Mouse (Mus musculus): ENCODE data around the gene Serpina5.

Serpina5 gene

GRCm38 (mm10) chr12:104131041-104131440 lies 30.1 kb downstream of the Serpina5 start:
- peak; percentile 24 for DNase-seq

DNA sequence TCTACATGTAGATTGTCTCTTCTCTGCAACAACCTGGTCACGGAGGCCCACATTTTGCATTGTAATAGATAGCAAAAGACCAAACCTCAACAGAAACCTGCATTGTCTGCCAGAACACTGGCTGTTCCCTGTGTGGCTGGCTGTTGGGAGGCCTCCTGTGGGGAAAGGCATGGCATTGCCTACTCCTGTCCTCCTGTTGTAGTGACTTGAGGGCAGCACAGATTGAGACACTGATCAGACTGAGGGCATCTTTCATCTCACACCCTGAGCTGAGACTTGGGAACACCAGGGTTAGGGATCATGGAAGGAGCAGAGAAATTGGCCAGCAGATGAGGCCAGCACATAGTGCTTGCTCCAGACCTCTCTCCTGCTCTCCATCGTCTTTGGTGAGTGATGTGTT lies 37.3 kb downstream of the Serpina5 start:
- no peak for DNase-seq

GRCm38 (mm10) chr12:104140543-104141103 lies 39.7 kb downstream of the Serpina5 start:
- no peak for DNase-seq

DNA sequence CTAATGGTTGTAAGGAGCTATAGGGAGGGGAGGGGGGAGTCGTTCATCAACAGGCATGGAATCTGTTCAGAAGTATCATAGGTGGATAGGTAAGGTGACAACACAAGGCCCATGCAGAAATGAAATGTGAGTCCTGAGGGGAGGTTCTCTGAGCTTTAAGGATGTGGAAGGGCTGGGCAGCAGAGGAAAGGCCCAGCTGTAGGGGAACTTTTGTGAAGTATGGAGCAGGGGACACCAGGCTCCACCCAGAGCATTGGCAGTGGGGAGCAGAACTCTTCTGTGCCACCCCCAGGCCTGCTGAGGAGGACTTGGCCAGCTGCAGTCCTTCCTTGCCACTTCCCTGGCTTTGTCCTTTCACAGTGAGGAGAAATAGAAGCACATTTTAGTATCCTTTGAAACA lies 40.6 kb downstream of the Serpina5 start:
- no peak for DNase-seq

- no peak for DNase-seq
These were observed 41.5 kb downstream of the Serpina5 start for GRCm38 (mm10) chr12:104142427-104142826.

- DNase-seq: no peak
These were observed 42.4 kb downstream of the Serpina5 start for GRCm38 (mm10) chr12:104143286-104143685.

- DNase-seq: no peak
These were observed 44.7 kb downstream of the Serpina5 start for GRCm38 (mm10) chr12:104145571-104145970.

DNA sequence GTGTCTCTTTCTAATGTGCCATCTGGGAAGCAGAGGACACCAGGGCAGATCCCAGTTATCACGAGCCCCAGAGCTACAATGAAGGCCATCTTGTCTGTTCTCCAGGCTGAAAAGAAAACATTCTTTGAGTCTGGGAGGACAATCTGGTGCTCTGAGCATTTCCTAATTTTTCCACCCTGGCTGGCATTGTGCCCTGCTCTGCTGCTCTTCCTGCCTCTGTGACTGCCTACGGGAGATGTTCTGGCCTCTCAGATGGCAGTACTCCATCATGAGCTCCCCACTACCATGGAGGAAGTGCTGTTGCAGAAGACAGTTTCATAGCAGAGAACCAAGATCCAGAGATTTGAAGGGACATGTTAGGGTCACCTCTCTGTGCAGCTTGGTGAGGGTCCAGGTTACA lies 51.1 kb downstream of the Serpina5 start:
- peak; percentile 13 for DNase-seq

GRCm38 (mm10) chr12:104153041-104153645 lies 52.2 kb downstream of the Serpina5 start:
- DNase-seq: no peak

GRCm38 (mm10) chr12:104153656-104154055 lies 52.7 kb downstream of the Serpina5 start, which contains the start of gene Serpina3c:
TSS of gene Serpina3c (minus strand) at chr12:104153870.
- DNase-seq: no peak
